Mouse (Mus musculus) cortical plate, adult 2 months (tissue): ENCODE data around the gene Foxp1.

Experiments
- CTCF ChIP-seq: fragments of 200-500 bp; IDR thresholded peaks from 2 replicates; pipeline ENCODE4 v1.5.1; 2011; ENCODE audit warnings: mild to moderate bottlenecking, control low read depth, low read length; ENCODE audit not compliant: insufficient read depth; ENCODE audit errors: extremely low read depth
- POLR2A ChIP-seq: fragments of 200-500 bp; IDR thresholded peaks from 2 replicates; pipeline ENCODE4 v1.6.1; 2011; ENCODE audit warnings: mild to moderate bottlenecking, low read length, control low read depth; ENCODE audit not compliant: insufficient read depth; ENCODE audit errors: extremely low read depth

DNA sequence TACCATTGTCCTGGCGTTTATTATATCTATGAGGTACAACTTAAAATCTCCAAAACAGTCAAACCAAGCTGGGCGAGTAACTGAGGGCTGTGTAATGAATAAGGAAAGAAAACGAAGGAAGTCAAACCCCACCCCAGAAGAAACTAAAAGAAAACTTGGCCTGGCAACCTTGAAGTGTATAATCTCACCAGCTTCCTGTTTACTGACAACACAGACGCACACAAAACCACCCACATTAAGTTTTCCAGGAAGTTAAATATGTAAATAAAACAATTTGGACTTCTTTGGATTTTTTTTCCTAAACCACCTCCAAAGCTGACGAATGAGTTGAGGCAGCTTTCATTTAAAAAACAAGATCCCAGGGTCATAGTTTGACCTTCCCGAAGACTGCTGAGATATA, 18.1 kb upstream of the Foxp1 start:
- TF ChIP-seq CTCF (no peak), POLR2A (no peak)
